In the genomic region with DNA sequence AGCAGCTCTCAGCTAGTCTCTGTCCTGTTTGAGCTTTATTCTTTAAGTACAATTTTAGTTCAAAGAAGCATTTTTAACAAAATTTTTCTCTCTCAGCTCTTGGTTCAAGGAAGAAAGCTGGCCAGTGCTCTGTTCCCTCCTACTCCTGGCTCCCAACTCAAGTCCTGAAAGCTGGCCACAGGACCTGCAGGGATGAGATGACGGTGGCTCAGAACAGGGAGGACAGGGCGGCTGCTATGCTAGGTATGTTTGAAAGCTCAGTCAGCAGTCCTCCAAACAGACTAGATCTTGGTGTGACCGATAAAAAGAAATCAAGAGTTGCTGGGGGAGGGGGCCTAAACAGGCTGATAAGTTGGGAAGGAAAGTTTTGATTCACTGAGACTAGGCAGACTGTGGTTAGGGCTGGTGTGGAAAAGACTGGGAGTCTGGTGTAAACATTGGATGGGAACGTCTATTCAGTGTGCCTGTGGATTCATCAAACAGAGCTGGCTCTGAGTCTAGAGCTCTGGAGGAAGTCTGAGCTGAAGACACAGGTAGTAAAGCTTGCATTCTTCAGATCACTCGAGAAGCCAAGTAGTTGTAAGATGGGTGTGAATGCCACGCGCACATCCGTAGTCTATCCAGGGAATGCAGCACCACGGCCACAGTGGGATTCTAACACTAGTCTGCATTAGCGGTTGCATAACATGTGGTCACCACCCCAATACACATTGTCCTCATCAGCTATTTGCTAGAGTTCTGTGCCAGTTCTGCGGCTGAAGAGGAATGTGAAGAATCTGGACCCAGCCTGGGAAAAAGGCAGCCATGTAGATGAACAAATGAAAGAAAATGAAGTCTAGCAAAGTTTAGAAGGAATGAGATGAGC, we compare ENCODE assay signal across 11 mouse cellular contexts. TPM values are rescaled to one million over a fixed set of nuclear protein-coding genes. Genes with fewer than 3 reads are reported as not detected.
DNase-seq lines count a peak whose midpoint lies in the region; ATAC-seq and TF ChIP-seq lines count a peak whose summit lies in the region.
"Had no signal": no experiment of that assay in that cellular context is flagged by ENCODE, and none has a peak within 500 bp of the region (broad histone marks: within the 10 kb centered on the region; RNA-seq: fewer than 3 reads in every experiment).

No protein-coding gene starts in this region.

- H3K4me2 ChIP-seq in kidney, embryonic 16.5 days (replicated peaks; ENCODE audit: low read depth, low read length) = no peak overlapping the region
- H3K4me2 ChIP-seq in midbrain, postnatal 0 days (ENCODE audit: low read depth, low read length, poor library complexity, severe bottlenecking) = no peak overlapping the region
- H3K4me2 ChIP-seq in hindbrain, embryonic 16.5 days (ENCODE audit: low read length) = no peak overlapping the region

- peak; percentile 85 for DNase-seq in kidney, adult 2 months
- DNase-seq in gastrocnemius, postnatal 36 days = peak; percentile 61
- DNase-seq in kidney, postnatal 36 days = peak; percentile 69 to 90
- DNase-seq in midbrain, postnatal 0 days (ENCODE audit: low spot score) = no peak
- no peak for DNase-seq in forebrain, embryonic 10.5 days (ENCODE audit: extremely low spot score, low spot score)
- DNase-seq: cerebellum, adult 9-11 months had no signal

- H3K27ac ChIP-seq in kidney, adult 2 months (ENCODE audit: insufficient read depth, low read depth, low read length) = peak overlapping the region; percentile 77
- no peak overlapping the region for H3K27ac ChIP-seq in kidney, embryonic 16.5 days (ENCODE audit: low read length)
- peak overlapping the region; percentile 89 for H3K27ac ChIP-seq in testis, adult 2 months (ENCODE audit: control insufficient read depth, insufficient read depth, low read depth, low read length)
- H3K27ac ChIP-seq in midbrain, postnatal 0 days (ENCODE audit: low read depth, low read length) = no peak overlapping the region
- H3K27ac ChIP-seq in forebrain, embryonic 10.5 days = no peak overlapping the region
- no peak overlapping the region for H3K27ac ChIP-seq in hindbrain, embryonic 16.5 days (ENCODE audit: low read depth, low read length)
- H3K27ac ChIP-seq: macrophage had no signal

- H3K4me1 ChIP-seq in kidney, adult 2 months (ENCODE audit: control insufficient read depth, insufficient read depth, low read length) = peaks cover 33% of the 10 kb centered on the region
- H3K4me1 ChIP-seq in kidney, embryonic 16.5 days (ENCODE audit: insufficient read depth, low read length) = no peaks in the 10 kb centered on the region
- no peaks in the 10 kb centered on the region; the same call in none of the 2 replicates for H3K4me1 ChIP-seq in testis, adult 2 months (ENCODE audit: control insufficient read depth, insufficient read depth, low read length)
- no peaks in the 10 kb centered on the region for H3K4me1 ChIP-seq in midbrain, postnatal 0 days (ENCODE audit: insufficient read depth, low read length)
- H3K4me1 ChIP-seq in forebrain, embryonic 10.5 days = peaks cover 5% of the 10 kb centered on the region
- H3K4me1 ChIP-seq in hindbrain, embryonic 16.5 days (ENCODE audit: control insufficient read depth, insufficient read depth, low read depth, low read length) = no peaks in the 10 kb centered on the region

- intact Hi-C loops in gastrocnemius, postnatal 36 days (cut with DNase I) = no loop called here

- WGBS in kidney, adult 2 months = 45% methylated on average over 11 of the region's 11 CpGs
- WGBS in kidney, embryonic 16.5 days = 84% methylated on average over 11 of the region's 11 CpGs
- WGBS in midbrain, postnatal 0 days = 87% methylated on average over 11 of the region's 11 CpGs
- WGBS in forebrain, embryonic 10.5 days = 90% methylated on average over 11 of the region's 11 CpGs
- 84% methylated on average over 11 of the region's 11 CpGs for WGBS in hindbrain, embryonic 16.5 days

- no peak overlapping the region for H3K9ac ChIP-seq in kidney, embryonic 16.5 days (replicated peaks; ENCODE audit: low read length)
- H3K9ac ChIP-seq in midbrain, postnatal 0 days (replicated peaks; ENCODE audit: low read length, poor library complexity, severe bottlenecking) = no peak overlapping the region
- H3K9ac ChIP-seq in hindbrain, embryonic 16.5 days (ENCODE audit: low read depth, low read length) = no peak overlapping the region

- no peak for TF ChIP-seq POLR2A in kidney, adult 2 months (IDR thresholded peaks at IDR 0.05; ENCODE audit: low read depth, low read length)
- no peak for TF ChIP-seq POLR2A in testis, adult 2 months (IDR thresholded peaks at IDR 0.05; ENCODE audit: control insufficient read depth, low read depth, low read length)

- no peak for ATAC-seq in kidney, embryonic 16.5 days (ENCODE audit: low FRiP score, low TSS enrichment)
- no peak for ATAC-seq in midbrain, postnatal 0 days (ENCODE audit: low FRiP score)
- no peak for ATAC-seq in hindbrain, embryonic 16.5 days

- H3K4me3 ChIP-seq in kidney, adult 2 months (ENCODE audit: insufficient read depth, low read depth, low read length) = no peak overlapping the region
- H3K4me3 ChIP-seq in kidney, embryonic 16.5 days (ENCODE audit: low read length) = no peak overlapping the region
- H3K4me3 ChIP-seq in testis, adult 2 months (ENCODE audit: control insufficient read depth, low read depth, low read length) = peak overlapping the region; percentile 79
- no peak overlapping the region for H3K4me3 ChIP-seq in midbrain, postnatal 0 days (ENCODE audit: low read depth, low read length)
- H3K4me3 ChIP-seq in forebrain, embryonic 10.5 days = no peak overlapping the region
- no peak overlapping the region for H3K4me3 ChIP-seq in hindbrain, embryonic 16.5 days (ENCODE audit: low read length)
- H3K4me3 ChIP-seq: hindbrain, embryonic 10.5 days had no signal

- H3K9me3 ChIP-seq in kidney, embryonic 16.5 days (ENCODE audit: low read length) = no peaks in the 10 kb centered on the region
- H3K9me3 ChIP-seq in midbrain, postnatal 0 days (ENCODE audit: low read length) = no peaks in the 10 kb centered on the region
- H3K9me3 ChIP-seq in forebrain, embryonic 10.5 days = no peaks in the 10 kb centered on the region
- no peaks in the 10 kb centered on the region for H3K9me3 ChIP-seq in hindbrain, embryonic 16.5 days (ENCODE audit: control insufficient read depth, low read length)
- H3K9me3 ChIP-seq: hindbrain, embryonic 10.5 days had no signal

- no peaks in the 10 kb centered on the region for H3K27me3 ChIP-seq in kidney, adult 2 months (replicated peaks; ENCODE audit: control insufficient read depth, insufficient read depth, low read length)
- no peaks in the 10 kb centered on the region for H3K27me3 ChIP-seq in kidney, embryonic 16.5 days (ENCODE audit: insufficient read depth, low read length)
- H3K27me3 ChIP-seq in testis, adult 2 months (ENCODE audit: control insufficient read depth, insufficient read depth, low read length) = no peaks in the 10 kb centered on the region
- no peaks in the 10 kb centered on the region for H3K27me3 ChIP-seq in midbrain, postnatal 0 days (ENCODE audit: insufficient read depth, low read length)
- no peaks in the 10 kb centered on the region for H3K27me3 ChIP-seq in forebrain, embryonic 10.5 days (ENCODE audit: poor library complexity, severe bottlenecking)
- H3K27me3 ChIP-seq in hindbrain, embryonic 16.5 days (replicated peaks; ENCODE audit: control insufficient read depth, insufficient read depth, low read length) = no peaks in the 10 kb centered on the region

- H3K36me3 ChIP-seq in kidney, adult 2 months (ENCODE audit: control insufficient read depth, insufficient read depth, low read length) = no peaks in the 10 kb centered on the region
- no peaks in the 10 kb centered on the region for H3K36me3 ChIP-seq in kidney, embryonic 16.5 days (ENCODE audit: insufficient read depth, low read length)
- no peaks in the 10 kb centered on the region; the same call in 1 of the 2 replicates for H3K36me3 ChIP-seq in testis, adult 2 months (ENCODE audit: control insufficient read depth, insufficient read depth, low read length)
- H3K36me3 ChIP-seq in midbrain, postnatal 0 days (ENCODE audit: insufficient read depth, low read length) = no peaks in the 10 kb centered on the region
- no peaks in the 10 kb centered on the region for H3K36me3 ChIP-seq in forebrain, embryonic 10.5 days (replicated peaks)
- H3K36me3 ChIP-seq in hindbrain, embryonic 16.5 days (ENCODE audit: control insufficient read depth, insufficient read depth, low read length) = no peaks in the 10 kb centered on the region
- H3K36me3 ChIP-seq: hindbrain, embryonic 10.5 days had no signal

- no peak for TF ChIP-seq CTCF in kidney, adult 2 months (conservative IDR thresholded peaks at IDR 0.05; ENCODE audit: insufficient read depth, insufficient read length, low read depth, low read length)
- TF ChIP-seq CTCF in testis, adult 2 months (IDR thresholded peaks at IDR 0.05; ENCODE audit: control insufficient read depth, insufficient read depth, insufficient replicate concordance, low read depth, low read length) = no peak
- no peak for TF ChIP-seq CTCF in midbrain, postnatal 0 days (IDR thresholded peaks at IDR 0.05)

RNA-seq across cellular contexts. Expression of gene Rrp1b, which starts 53.3 kb away (rescaled TPM):
- 4.7 and 5.8 TPM in 2 replicates for polyA plus RNA-seq in kidney, adult 2 months (2012; rRNA removed)
- polyA plus RNA-seq in kidney, embryonic 16.5 days (2015; fragmentation: Nextera tagmentation; extraction: Ambion mirVana) = 51.4 and 71.6 TPM in 2 replicates
- total RNA-seq in gastrocnemius, postnatal 36 days (2021) = 1 to 10 TPM; 6.8 to 7.0 TPM
- 6.7 and 7.2 TPM in 2 replicates for polyA plus RNA-seq in testis, adult 2 months (2012; rRNA removed)
- total RNA-seq in midbrain, postnatal 0 days (2014; rRNA removed) = 24.3 and 38.5 TPM in 2 replicates
- 40.3 and 45.8 TPM in 2 replicates for polyA plus RNA-seq in midbrain, postnatal 0 days (2015; fragmentation: Nextera tagmentation; extraction: Ambion mirVana)
- polyA plus RNA-seq in forebrain, embryonic 10.5 days (2016; fragmentation: Nextera tagmentation; extraction: Ambion mirVana) = 107 and 109 TPM in 2 replicates
- 33.4 and 34.4 TPM in 2 replicates for polyA plus RNA-seq in hindbrain, embryonic 16.5 days (2015; fragmentation: Nextera tagmentation; extraction: Ambion mirVana)

RNA-seq across cellular contexts. Expression of gene Hsf2bp, which starts 53.6 kb away (rescaled TPM):
- 5.1 and 5.9 TPM in 2 replicates for polyA plus RNA-seq in kidney, adult 2 months (2012; rRNA removed)
- polyA plus RNA-seq in kidney, embryonic 16.5 days (2015; fragmentation: Nextera tagmentation; extraction: Ambion mirVana) = 0.95 and 0.99 TPM in 2 replicates
- under 1 TPM; 0.59 to 0.67 TPM for total RNA-seq in gastrocnemius, postnatal 36 days (2021)
- polyA plus RNA-seq in testis, adult 2 months (2012; rRNA removed) = 32.3 and 34.3 TPM in 2 replicates
- 0.16 TPM in 1 of 2 replicates, not detected in the other for total RNA-seq in midbrain, postnatal 0 days (2014; rRNA removed)
- 1.3 and 1.4 TPM in 2 replicates for polyA plus RNA-seq in midbrain, postnatal 0 days (2015; fragmentation: Nextera tagmentation; extraction: Ambion mirVana)
- 0.38 and 0.52 TPM in 2 replicates for polyA plus RNA-seq in forebrain, embryonic 10.5 days (2016; fragmentation: Nextera tagmentation; extraction: Ambion mirVana)
- polyA plus RNA-seq in hindbrain, embryonic 16.5 days (2015; fragmentation: Nextera tagmentation; extraction: Ambion mirVana) = 0.30 and 1.1 TPM in 2 replicates
- polyA plus RNA-seq: macrophage had no signal

Comparison
In these comparisons a context has a peak if more than half of its experiments do, and no peak if none do; other contexts are left out.
1. H3K27ac ChIP-seq: peak in kidney, adult 2 months (single experiment) and testis, adult 2 months (single experiment); none in kidney, embryonic 16.5 days (single experiment), midbrain, postnatal 0 days (single experiment), forebrain, embryonic 10.5 days (single experiment) and hindbrain, embryonic 16.5 days (single experiment).
2. DNase-seq: peak in kidney, adult 2 months (single experiment), gastrocnemius, postnatal 36 days (2 of 2) and kidney, postnatal 36 days (2 of 2); none in midbrain, postnatal 0 days (single experiment) and forebrain, embryonic 10.5 days (single experiment).